Mouse (Mus musculus) CH12.LX (cell line): ENCODE results near the gene Rptor.

Experiments
- CTCF ChIP-seq, 2 experiments: IDR thresholded peaks in 1 of 2; conservative IDR thresholded peaks in 1 of 2; 2 replicates each; pipeline ENCODE4 v1.5.1; 2011 to 2012; ENCODE audit warnings: low read depth in 2 of 2, low read length in 2 of 2, improper control_type of control experiment in 1 of 2, inconsistent platforms in 1 of 2, mild to moderate bottlenecking in 1 of 2, moderate library complexity in 1 of 2
- POLR2A ChIP-seq: IDR thresholded peaks from 2 replicates; pipeline ENCODE4 v1.6.1; 2011; ENCODE audit warnings: low read depth, mild to moderate bottlenecking, improper control_type of control experiment, low read length

GRCm38 (mm10) chr11:119674835-119675234 lies 72.1 kb downstream of the Rptor start:
- TF ChIP-seq POLR2A (no peak), CTCF (conservative IDR thresholded peaks at IDR 0.05 in 1 of 2, IDR thresholded peaks at IDR 0.05 in 1 of 2; ENCODE audit: low read depth in 2 of 2, low read length in 2 of 2) (no peak)
